Mouse (Mus musculus) Muller cell, postnatal 12 days (primary cell): ENCODE measurements at regions not wholly inside any gene's neighbourhood (a gene's known extent, or its start where the extent isn't known, plus 50 kb on each side); places are given as distances from the start of the nearest gene placed in this dataset.

ENCODE experiments used
- DNase-seq: peaks from one replicate; pipeline ENCODE4 v3.0.0-alpha.2; 2015; ENCODE audit errors: inconsistent ontology term

GRCm38 (mm10) chr19:36681056-36681455 lies 55.4 kb downstream of the Ppp1r3c start:
- DNase-seq: no peak

- DNase-seq: no peak
These were observed 56.1 kb downstream of the Ppp1r3c start for GRCm38 (mm10) chr19:36680322-36680721.

GRCm38 (mm10) chr19:36679028-36679820 lies 57.2 kb downstream of the Ppp1r3c start:
- DNase-seq: no peak

GRCm38 (mm10) chr19:36678382-36679027 lies 57.9 kb downstream of the Ppp1r3c start:
- DNase-seq: peak; percentile 36

GRCm38 (mm10) chr19:36677101-36678081 lies 59.1 kb downstream of the Ppp1r3c start:
- peak; percentile 38 for DNase-seq

GRCm38 (mm10) chr19:36674946-36675345 lies 61.5 kb downstream of the Ppp1r3c start:
- no peak for DNase-seq

GRCm38 (mm10) chr19:36670813-36671212 lies 65.6 kb downstream of the Ppp1r3c start:
- DNase-seq: no peak
